Mouse (Mus musculus): ENCODE measurements around the gene Nppa.

Gene Nppa

DNA sequence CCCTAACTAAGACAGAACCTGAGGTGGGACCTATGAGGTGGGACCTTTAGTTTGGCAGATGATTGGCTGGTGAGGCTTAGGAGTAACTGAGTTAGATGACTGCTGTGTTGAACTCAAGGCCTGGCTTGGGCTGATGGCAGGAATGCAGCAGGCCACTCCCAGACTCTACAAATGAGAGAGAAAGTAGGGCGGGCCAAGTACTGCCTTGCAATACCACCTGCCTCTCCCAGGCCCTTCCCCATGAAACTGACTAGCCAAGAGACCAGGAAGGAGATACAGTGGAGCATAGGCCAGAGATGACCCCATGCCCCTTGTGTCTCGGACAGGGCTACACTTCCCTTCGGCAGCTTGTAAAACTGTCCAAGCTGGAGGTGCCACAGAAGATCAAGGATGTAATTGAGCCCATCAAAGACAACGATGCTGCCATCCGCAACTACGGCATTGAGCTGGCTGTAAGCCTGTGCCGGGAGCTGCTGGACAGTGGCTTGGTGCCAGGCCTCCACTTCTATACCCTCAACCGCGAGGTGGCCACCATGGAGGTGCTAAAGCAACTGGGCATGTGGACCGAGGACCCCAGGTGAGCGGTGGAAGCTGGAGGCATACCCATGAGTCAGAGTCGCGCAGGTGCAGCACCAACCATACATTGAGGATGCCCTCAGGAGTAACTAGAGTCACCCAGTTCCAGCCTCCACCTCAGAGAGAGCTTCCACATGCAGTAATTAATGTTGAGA, 50.7 kb downstream of the Nppa start:
- DNase-seq (ENCODE audit: low spot score) = no peak
